Mouse (Mus musculus): ENCODE results near the gene Grm1. TPM values are rescaled to one million over a fixed set of nuclear protein-coding genes. Genes with fewer than 3 reads are reported as not detected.

The Grm1 gene
- polyA plus RNA-seq, 1 experiment from 2014 or later, result 0.03 TPM

DNA sequence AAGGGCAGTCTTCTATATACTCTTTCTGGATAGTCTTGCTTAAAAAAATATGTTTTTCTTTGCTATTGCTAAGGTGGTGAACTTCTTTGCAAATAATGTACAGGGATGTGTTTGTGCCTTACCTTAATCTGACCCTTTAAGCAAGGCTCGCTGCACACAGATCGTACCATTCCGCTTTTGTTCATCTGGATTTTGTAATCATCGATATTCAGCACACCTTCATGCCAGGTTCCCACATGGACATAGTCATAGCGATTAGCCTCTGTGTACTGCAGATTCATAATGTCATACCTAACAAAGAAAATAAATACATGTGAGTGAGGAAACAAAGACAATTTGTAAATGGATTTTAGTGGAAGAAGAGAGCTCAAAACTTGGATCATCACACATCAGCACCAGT is 340.8 kb downstream of the Grm1 start:
- Histone ChIP-seq H3K4me2 (no peak overlapping the region), H3K36me3 (no peaks in the 10 kb centered on the region), H3K27me3 (no peaks in the 10 kb centered on the region), H3K27ac (no peak overlapping the region), H3K9ac (no peak overlapping the region), H3K4me3 (no peak overlapping the region), H3K9me3 (no peaks in the 10 kb centered on the region), H3K4me1 (no peaks in the 10 kb centered on the region)
- 91% methylated on average over 5 of the region's 5 CpGs for WGBS
- ATAC-seq (ENCODE audit: insufficient number of reproducible peaks, low FRiP score, low TSS enrichment, low read depth), result no peak

DNA sequence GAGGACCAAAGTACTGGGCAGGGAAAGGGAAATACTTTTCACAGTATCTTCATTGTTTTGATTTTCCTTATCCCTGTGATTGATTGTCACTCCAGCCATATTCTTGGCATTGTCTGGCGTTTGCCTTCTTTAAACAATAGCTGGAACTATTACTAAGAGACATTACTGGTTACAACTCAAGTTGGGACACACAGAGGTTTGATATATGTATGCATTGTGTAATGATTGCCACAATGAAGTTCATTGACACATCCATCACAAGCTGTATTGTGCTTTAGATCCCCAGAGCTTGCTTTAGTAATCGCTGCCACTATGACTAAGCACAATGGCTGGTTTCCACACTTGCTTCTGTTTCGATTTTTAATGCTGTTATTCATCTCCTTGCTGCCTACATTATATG is 341.4 kb downstream of the Grm1 start:
- no peaks in the 10 kb centered on the region for H3K4me1 ChIP-seq
- H3K4me3 ChIP-seq, result no peak overlapping the region
- no peak overlapping the region for H3K4me2 ChIP-seq
- H3K27ac ChIP-seq, result no peak overlapping the region
- no peak overlapping the region for H3K9ac ChIP-seq
- no peaks in the 10 kb centered on the region for H3K9me3 ChIP-seq
- no peak for ATAC-seq (ENCODE audit: insufficient number of reproducible peaks, low FRiP score, low TSS enrichment, low read depth)
- H3K36me3 ChIP-seq, result no peaks in the 10 kb centered on the region
- no peaks in the 10 kb centered on the region for H3K27me3 ChIP-seq
- WGBS, result 82% methylated on average over 3 of the region's 3 CpGs

DNA sequence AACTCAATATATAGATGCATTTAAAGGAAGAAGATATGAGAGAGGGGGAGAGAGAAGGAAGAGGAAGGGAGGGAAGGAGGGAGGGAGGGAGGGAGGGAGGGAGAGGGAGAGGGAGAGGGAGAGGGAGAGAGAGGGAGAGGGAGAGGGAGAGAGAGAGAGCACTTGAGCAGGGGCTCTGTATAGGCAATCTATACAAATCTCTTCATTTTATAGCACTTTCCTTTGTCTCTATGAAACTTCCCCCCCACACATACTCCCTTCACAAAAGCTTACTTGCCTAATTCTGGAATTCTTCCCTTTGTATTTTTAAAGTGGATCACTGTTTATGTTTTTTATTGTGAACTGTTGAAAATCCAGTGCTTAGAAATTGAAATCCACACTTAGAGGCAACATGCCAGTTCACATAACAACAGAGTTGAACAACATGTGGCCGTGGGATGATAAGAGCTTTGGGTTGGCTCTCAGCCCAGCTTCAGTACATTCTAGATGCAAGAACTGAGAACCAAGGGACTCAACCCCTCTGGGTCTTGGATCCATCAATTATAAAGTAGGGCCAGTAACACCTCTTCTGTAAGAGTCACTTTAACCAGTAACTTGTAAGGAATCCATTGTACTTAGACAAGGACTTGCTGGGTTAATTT is 345.0 kb downstream of the Grm1 start:
- H3K4me1 ChIP-seq, result no peaks in the 10 kb centered on the region
- 41% methylated on average over 1 of the region's 1 CpGs for whole genome bisulfite sequencing
- H3K36me3 ChIP-seq, result no peaks in the 10 kb centered on the region
- ATAC-seq (ENCODE audit: insufficient number of reproducible peaks, low FRiP score, low TSS enrichment, low read depth), result no peak
- no peak overlapping the region for H3K27ac ChIP-seq
- H3K4me3 ChIP-seq, result no peak overlapping the region
- H3K9ac ChIP-seq, result no peak overlapping the region
- no peaks in the 10 kb centered on the region for H3K9me3 ChIP-seq
- H3K4me2 ChIP-seq, result no peak overlapping the region
- H3K27me3 ChIP-seq, result no peaks in the 10 kb centered on the region

DNA sequence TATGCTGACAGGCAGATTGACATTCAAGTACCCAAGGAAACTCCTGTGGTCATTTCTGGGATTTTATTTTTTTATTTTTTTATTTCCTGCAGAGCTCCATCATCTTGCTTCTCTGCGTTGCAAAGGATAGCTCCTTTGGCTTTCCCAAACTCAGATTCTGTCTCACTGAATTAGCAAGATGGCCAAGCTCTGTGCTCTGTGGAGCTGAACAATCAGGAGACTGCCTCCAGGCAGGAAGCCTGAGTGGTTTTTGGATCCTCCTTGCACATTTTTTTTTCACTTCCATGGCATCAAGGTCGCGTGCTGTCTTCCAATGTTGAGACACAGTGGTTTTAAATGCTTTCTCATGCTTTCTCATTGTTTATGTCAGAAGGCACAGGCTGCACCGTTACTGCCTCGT is 347.6 kb downstream of the Grm1 start:
- H3K9ac ChIP-seq, result no peak overlapping the region
- H3K9me3 ChIP-seq, result no peaks in the 10 kb centered on the region
- no peak overlapping the region for H3K4me3 ChIP-seq
- H3K27ac ChIP-seq, result no peak overlapping the region
- no peak for ATAC-seq (ENCODE audit: insufficient number of reproducible peaks, low FRiP score, low TSS enrichment, low read depth)
- H3K27me3 ChIP-seq, result no peaks in the 10 kb centered on the region
- WGBS, result 44% methylated on average over 5 of the region's 5 CpGs
- H3K4me2 ChIP-seq, result no peak overlapping the region
- H3K4me1 ChIP-seq, result no peaks in the 10 kb centered on the region
- H3K36me3 ChIP-seq, result no peaks in the 10 kb centered on the region

DNA sequence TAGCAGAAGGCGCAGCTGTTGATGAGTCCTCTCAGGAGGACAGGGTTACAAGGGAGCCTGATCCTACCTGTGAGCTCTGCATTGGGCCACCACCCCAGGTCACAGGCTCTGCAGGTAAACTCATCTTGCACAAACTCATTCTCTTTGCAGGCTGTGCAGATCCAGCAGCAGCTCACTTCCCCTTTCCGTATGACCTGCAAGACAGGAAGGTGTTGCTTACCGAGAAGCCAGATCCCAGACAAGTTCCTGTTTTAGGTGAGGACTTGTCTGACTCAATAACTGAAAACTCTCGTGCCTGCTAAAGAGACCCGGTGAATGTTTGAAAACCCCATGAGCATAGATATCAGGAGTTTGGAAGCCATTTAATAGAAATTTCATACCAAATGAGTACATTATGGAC is 349.1 kb downstream of the Grm1 start:
- no peak overlapping the region for H3K9ac ChIP-seq
- ATAC-seq (ENCODE audit: insufficient number of reproducible peaks, low FRiP score, low TSS enrichment, low read depth), result no peak

DNA sequence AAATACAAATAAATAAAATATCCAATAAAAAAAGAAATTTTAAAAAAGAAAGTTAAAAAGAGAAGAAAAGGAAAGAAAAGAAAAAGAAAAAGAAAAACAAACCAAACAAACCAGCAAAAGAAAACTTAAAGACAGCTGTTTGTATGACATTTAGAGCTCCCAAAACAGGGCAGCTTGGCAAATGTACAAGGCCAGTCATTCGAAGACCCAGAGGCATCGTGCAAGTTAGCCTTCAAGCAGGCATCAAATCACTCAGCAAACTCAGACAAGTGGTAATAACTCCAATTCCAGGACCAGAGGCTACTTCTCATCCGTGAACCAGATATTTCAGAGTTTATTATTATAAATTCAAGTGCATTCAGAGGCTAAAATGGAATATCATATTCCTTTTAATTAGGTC is 355.7 kb downstream of the Grm1 start:
- Histone ChIP-seq H3K4me3 (no peak overlapping the region), H3K4me2 (no peak overlapping the region), H3K36me3 (no peaks in the 10 kb centered on the region), H3K9me3 (no peaks in the 10 kb centered on the region), H3K4me1 (no peaks in the 10 kb centered on the region), H3K9ac (no peak overlapping the region), H3K27ac (no peak overlapping the region), H3K27me3 (no peaks in the 10 kb centered on the region)
- 76% methylated on average over 3 of the region's 3 CpGs for WGBS
- ATAC-seq (ENCODE audit: insufficient number of reproducible peaks, low FRiP score, low TSS enrichment, low read depth), result no peak

More for the DNA sequence above, 349.1 kb downstream of the Grm1 start:
- no peaks in the 10 kb centered on the region for H3K27me3 ChIP-seq
- no peak overlapping the region for H3K4me2 ChIP-seq
- no peak overlapping the region for H3K27ac ChIP-seq
- H3K4me1 ChIP-seq, result no peaks in the 10 kb centered on the region
- H3K4me3 ChIP-seq, result no peak overlapping the region
- H3K36me3 ChIP-seq, result no peaks in the 10 kb centered on the region
- WGBS, result 72% methylated on average over 5 of the region's 5 CpGs
- H3K9me3 ChIP-seq, result no peaks in the 10 kb centered on the region

DNA sequence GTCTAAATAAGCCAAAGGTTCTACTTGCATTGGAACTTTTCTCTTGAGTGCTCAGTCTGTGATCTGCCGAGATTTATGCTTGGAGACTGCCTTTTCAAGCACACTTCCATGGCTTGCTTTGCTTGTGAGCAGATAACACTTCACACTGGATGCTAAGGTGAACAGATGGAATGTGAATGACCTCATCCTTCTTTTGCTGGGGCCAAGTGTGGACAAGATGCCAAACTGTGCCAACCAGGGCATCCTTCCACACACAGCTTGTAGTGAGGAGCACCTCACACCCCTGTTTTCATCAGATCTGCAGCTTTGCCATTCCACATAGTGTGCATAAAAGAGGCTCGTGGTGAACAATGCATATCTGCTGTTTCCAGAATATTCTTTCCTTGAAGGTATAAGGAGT is 371.3 kb downstream of the Grm1 start:
- ATAC-seq (ENCODE audit: insufficient number of reproducible peaks, low FRiP score, low TSS enrichment, low read depth), result no peak
- H3K9ac ChIP-seq, result no peak overlapping the region
- 75% methylated on average over 2 of the region's 2 CpGs for WGBS
- H3K27me3 ChIP-seq, result no peaks in the 10 kb centered on the region
- no peak overlapping the region for H3K27ac ChIP-seq
- no peak overlapping the region for H3K4me3 ChIP-seq
- H3K9me3 ChIP-seq, result no peaks in the 10 kb centered on the region
- no peak overlapping the region for H3K4me2 ChIP-seq
- H3K36me3 ChIP-seq, result no peaks in the 10 kb centered on the region
- H3K4me1 ChIP-seq, result no peaks in the 10 kb centered on the region

DNA sequence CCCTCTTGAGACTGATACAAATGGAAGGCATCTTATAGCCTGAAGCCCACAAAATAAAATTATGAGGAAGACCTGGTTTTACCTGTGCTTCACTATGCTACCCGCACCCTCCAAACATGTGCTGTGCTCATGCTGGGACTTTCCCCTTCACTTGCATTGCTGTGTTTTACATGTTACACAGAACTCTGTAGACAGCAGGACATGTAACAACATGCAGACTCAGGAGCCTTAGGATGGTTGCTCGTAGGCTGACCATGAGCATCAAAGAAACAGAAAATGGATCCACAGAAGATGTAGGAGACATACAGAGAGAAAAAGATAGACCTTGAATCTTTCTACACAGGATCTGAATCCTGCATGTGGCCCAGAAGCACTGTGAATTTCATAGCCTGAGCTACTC is 371.8 kb downstream of the Grm1 start:
- Histone ChIP-seq H3K9me3 (no peaks in the 10 kb centered on the region), H3K4me3 (no peak overlapping the region), H3K27me3 (no peaks in the 10 kb centered on the region), H3K4me1 (no peaks in the 10 kb centered on the region), H3K4me2 (no peak overlapping the region), H3K9ac (no peak overlapping the region), H3K27ac (no peak overlapping the region), H3K36me3 (no peaks in the 10 kb centered on the region)
- 71% methylated on average over 2 of the region's 2 CpGs for WGBS
- no peak for ATAC-seq (ENCODE audit: insufficient number of reproducible peaks, low FRiP score, low TSS enrichment, low read depth)

DNA sequence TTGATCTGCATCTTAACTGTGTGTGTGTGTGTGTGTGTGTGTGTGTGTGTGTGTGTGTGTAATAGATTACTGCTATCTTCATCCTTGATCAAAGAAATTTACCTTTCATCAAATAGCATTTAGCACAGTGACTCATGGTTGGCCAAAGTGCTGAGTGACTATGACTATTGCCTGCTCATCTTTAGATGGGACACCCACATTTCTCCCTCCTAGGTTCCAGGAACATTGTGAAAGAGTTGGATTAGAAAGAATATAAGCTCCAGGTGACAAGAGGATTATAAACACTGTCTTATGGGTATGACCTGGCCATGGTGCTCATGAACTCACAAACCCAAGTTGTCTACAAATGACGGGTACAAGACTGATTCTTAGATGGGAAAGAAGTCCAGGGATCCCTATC is 374.1 kb downstream of the Grm1 start:
- no peak overlapping the region for H3K27ac ChIP-seq
- no peak for ATAC-seq (ENCODE audit: insufficient number of reproducible peaks, low FRiP score, low TSS enrichment, low read depth)
- H3K9ac ChIP-seq, result no peak overlapping the region
- 73% methylated on average over 1 of the region's 1 CpGs for WGBS
- H3K4me2 ChIP-seq, result no peak overlapping the region
- H3K4me3 ChIP-seq, result no peak overlapping the region
- H3K9me3 ChIP-seq, result no peaks in the 10 kb centered on the region
- no peaks in the 10 kb centered on the region for H3K36me3 ChIP-seq
- H3K4me1 ChIP-seq, result no peaks in the 10 kb centered on the region
- H3K27me3 ChIP-seq, result no peaks in the 10 kb centered on the region

DNA sequence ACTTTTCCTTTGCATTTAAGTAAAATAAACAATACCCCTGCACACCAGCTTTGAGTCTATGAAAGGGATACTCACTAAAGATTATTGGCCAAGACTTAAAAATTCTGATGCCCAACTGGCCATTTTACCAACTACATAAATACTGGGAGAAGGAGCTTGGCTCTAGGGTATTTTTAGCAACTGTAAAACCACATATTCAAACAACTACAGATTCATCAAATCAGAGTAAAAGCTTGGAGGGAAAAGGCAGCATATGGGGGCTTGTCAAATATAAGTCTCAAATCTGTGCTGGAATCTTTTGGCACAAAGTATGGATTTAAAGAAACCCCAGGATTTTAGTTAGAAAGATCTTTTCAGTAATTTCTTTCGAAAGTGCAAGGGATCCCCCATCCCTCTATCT is 380.8 kb downstream of the Grm1 start:
- Histone ChIP-seq H3K27me3 (no peaks in the 10 kb centered on the region), H3K4me2 (no peak overlapping the region), H3K36me3 (no peaks in the 10 kb centered on the region), H3K9ac (no peak overlapping the region), H3K4me1 (no peaks in the 10 kb centered on the region), H3K27ac (no peak overlapping the region), H3K4me3 (no peak overlapping the region), H3K9me3 (no peaks in the 10 kb centered on the region)
- no peak for ATAC-seq (ENCODE audit: insufficient number of reproducible peaks, low FRiP score, low TSS enrichment, low read depth)
- WGBS, result 81% methylated on average over 1 of the region's 1 CpGs

DNA sequence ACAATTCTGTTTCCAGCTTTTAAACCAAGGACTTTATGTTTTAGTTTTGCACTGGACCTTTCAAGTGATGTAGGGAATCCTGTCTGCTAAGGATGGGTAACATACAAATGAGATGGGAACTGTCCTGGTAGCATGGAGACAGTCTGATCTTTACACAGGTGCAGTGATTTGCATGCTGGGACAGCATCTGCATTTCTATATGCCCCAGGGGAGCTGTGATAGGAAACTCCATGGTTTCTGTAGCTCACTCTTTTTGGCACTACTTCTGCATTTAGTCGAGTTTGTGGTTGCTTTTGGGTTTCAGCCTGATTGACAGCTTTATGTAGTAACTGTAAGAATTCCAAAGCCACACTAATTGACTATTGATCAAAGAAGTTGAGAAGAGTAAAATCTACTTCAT is 381.3 kb downstream of the Grm1 start:
- 25% methylated on average over 1 of the region's 1 CpGs for WGBS
- Histone ChIP-seq H3K4me1 (no peaks in the 10 kb centered on the region), H3K4me3 (no peak overlapping the region), H3K27me3 (no peaks in the 10 kb centered on the region), H3K9ac (no peak overlapping the region), H3K4me2 (no peak overlapping the region), H3K36me3 (no peaks in the 10 kb centered on the region), H3K27ac (no peak overlapping the region), H3K9me3 (no peaks in the 10 kb centered on the region)
- no peak for ATAC-seq (ENCODE audit: insufficient number of reproducible peaks, low FRiP score, low TSS enrichment, low read depth)

DNA sequence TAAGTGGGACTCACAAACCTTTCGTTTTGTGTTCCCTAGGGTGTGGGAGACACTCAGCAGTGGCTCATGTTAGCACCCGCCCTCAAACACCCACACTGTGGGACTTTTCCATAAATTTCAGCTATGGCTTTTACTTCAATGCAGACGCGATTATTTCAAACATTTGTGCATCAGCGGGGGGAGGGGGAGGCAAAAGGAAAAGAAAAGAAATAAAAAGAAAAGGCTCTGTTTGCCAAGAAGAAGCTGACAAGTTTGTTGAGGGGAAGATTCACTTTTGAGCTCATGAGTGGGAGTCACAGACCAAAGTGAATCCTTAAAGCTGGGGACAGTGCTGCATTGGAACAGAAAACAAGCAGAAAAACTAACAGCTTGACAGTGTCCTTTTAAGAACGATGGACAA is 384.7 kb downstream of the Grm1 start:
- H3K9me3 ChIP-seq, result no peaks in the 10 kb centered on the region

DNA sequence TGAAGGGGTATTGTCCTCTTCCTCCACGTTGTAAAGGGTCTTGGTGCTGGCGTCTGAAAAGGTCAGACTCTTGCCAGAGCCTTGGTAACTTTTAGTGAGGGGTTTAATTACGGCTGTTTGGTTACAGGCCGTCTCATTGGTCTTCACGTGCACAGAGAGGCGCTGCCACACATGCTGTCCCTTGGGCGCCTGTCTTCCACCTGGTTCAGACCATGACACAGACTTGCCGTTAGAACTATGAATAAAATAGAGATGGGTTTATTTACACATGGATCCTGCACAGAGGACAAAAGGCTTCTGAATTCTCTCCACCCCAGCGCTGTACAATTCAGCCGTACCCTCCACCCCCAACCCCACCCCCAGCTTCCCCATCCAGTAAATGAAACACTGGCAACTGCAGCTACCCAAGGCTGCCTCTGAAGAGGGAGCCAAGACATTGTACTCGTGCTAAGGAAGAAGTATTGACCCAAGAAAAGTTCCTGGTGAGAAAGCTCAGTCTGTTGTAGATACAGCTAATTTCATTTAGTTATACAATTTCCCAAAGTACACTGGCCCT is 392.4 kb downstream of the Grm1 start:
- Histone ChIP-seq H3K27ac (no peak overlapping the region), H3K4me1 (peaks cover 9% of the 10 kb centered on the region; the same call in 1 of the 2 replicates), H3K9ac (no peak overlapping the region), H3K9me3 (no peaks in the 10 kb centered on the region), H3K36me3 (no peaks in the 10 kb centered on the region), H3K27me3 (0 out of 2 replicates have a peak, but pooled peaks cover 6% of the 10 kb centered on the region), H3K4me3 (peak overlapping the region; percentile 42), H3K4me2 (peak overlapping the region; percentile 82)
- no peak for ATAC-seq (ENCODE audit: insufficient number of reproducible peaks, low FRiP score, low TSS enrichment, low read depth)
- WGBS, result 13% methylated on average over 11 of the region's 11 CpGs

More for the DNA sequence above, 384.7 kb downstream of the Grm1 start:
- Histone ChIP-seq H3K27ac (no peak overlapping the region), H3K4me3 (no peak overlapping the region), H3K4me1 (no peaks in the 10 kb centered on the region), H3K4me2 (no peak overlapping the region), H3K9ac (no peak overlapping the region), H3K36me3 (no peaks in the 10 kb centered on the region), H3K27me3 (no peaks in the 10 kb centered on the region)
- ATAC-seq (ENCODE audit: insufficient number of reproducible peaks, low FRiP score, low TSS enrichment, low read depth), result no peak
- 62% methylated on average over 6 of the region's 6 CpGs for WGBS
